Mouse (Mus musculus) CH12.LX (cell line): ENCODE measurements around the gene Gatad2a.

ENCODE experiments used
- CTCF ChIP-seq, 2 experiments: IDR thresholded peaks in 1 of 2; conservative IDR thresholded peaks in 1 of 2; 2 replicates each; pipeline ENCODE4 v1.5.1; 2011 to 2012; ENCODE audit warnings: low read depth in 2 of 2, low read length in 2 of 2, improper control_type of control experiment in 1 of 2, inconsistent platforms in 1 of 2, mild to moderate bottlenecking in 1 of 2, moderate library complexity in 1 of 2
- HCFC1 ChIP-seq: IDR thresholded peaks from 2 replicates; pipeline ENCODE4 v1.6.1; 2012; ENCODE audit warnings: low read depth, mild to moderate bottlenecking, inconsistent platforms, low read length, improper control_type of control experiment
- MXI1 ChIP-seq: IDR thresholded peaks from 2 replicates; pipeline ENCODE4 v1.6.1; 2011; ENCODE audit warnings: mild to moderate bottlenecking, low read depth, low read length, improper control_type of control experiment
- NELFE ChIP-seq: IDR thresholded peaks from 2 replicates; pipeline ENCODE4 v1.6.1; 2011; ENCODE audit warnings: low read depth, low read length, improper control_type of control experiment
- ZMIZ1 ChIP-seq: IDR thresholded peaks from 2 replicates; pipeline ENCODE4 v1.6.1; 2012; ENCODE audit warnings: low read depth, mild to moderate bottlenecking, inconsistent platforms, low read length, improper control_type of control experiment

DNA sequence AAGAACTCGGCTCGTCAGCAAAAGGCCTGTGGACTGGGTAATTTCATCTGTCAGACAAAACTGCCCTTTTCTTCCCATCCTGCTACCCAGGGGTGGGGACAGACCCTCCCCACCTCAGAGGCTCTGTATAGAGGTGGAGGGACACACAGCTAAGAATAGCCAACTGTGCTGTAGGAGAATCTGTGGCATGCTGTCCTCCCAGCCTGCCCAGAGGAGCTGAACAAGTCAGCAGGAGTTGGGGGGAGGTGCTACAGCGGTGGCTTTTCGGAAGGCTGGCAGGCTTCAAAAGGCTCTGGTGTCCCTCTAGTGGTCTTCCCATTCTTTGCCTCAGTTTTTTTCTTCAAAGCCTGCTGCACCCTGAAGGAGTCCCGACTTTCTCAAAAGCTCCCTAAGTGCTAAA, 80.4 kb downstream of the Gatad2a start:
- no peak for TF ChIP-seq NELFE
- TF ChIP-seq ZMIZ1: no peak
- peak in 1 of 2 experiments; percentile 13; a peak in 1 of 4 replicates for TF ChIP-seq CTCF (conservative IDR thresholded peaks at IDR 0.05 in 1 of 2, IDR thresholded peaks at IDR 0.05 in 1 of 2; ENCODE audit: low read depth in 2 of 2, low read length in 2 of 2)
- no peak for TF ChIP-seq MXI1
- no peak for TF ChIP-seq HCFC1
